Mouse (Mus musculus) A20 (cell line): Measurements from ENCODE around the gene Prodh2.
"Not testable (repeated sequence)": the region's sequence is repeated elsewhere in the genome, so short reads cannot be mapped to it uniquely, and the experiment has no call there.

Experiments
- DNase-seq: peaks from one replicate; pipeline ENCODE4 v3.0.0-alpha.2; 2011; ENCODE audit warnings: low read depth, low spot score

The Prodh2 gene

GRCm38 (mm10) chr7:30493401-30493931 lies at the start of gene Prodh2:
Gene Prodh2 (plus strand): TSS chr7:30493622.
- no peak for DNase-seq

- no peak for DNase-seq
Observed at GRCm38 (mm10) chr7:30443696-30444095, 49.7 kb upstream of the Prodh2 start.

GRCm38 (mm10) chr7:30444154-30444970 lies 49.1 kb upstream of the Prodh2 start:
- no peak for DNase-seq

- no peak for DNase-seq
Observed at GRCm38 (mm10) chr7:30444971-30445751, 48.3 kb upstream of the Prodh2 start, which contains the start of gene Aplp1. Gene Aplp1 (minus strand): TSS chr7:30445535.

GRCm38 (mm10) chr7:30450241-30450640 lies 43.2 kb upstream of the Prodh2 start:
- DNase-seq, result no peak

- no peak for DNase-seq
Observed at GRCm38 (mm10) chr7:30453327-30453726, 40.1 kb upstream of the Prodh2 start.

GRCm38 (mm10) chr7:30453766-30454165 lies 39.7 kb upstream of the Prodh2 start:
- DNase-seq, result peak; percentile 83

GRCm38 (mm10) chr7:30454259-30454658 lies 39.2 kb upstream of the Prodh2 start:
- DNase-seq, result no peak

- DNase-seq, result no peak
Observed at GRCm38 (mm10) chr7:30456487-30456886, 36.9 kb upstream of the Prodh2 start.

- no peak for DNase-seq
Observed at GRCm38 (mm10) chr7:30456911-30457628, 36.4 kb upstream of the Prodh2 start.

GRCm38 (mm10) chr7:30457629-30458330 lies 35.6 kb upstream of the Prodh2 start, which contains the start of the genes Kirrel2 and Nphs1:
Gene Kirrel2 (minus strand): TSS chr7:30457690.
Gene Nphs1 (plus strand): TSS chr7:30458315.
- no peak for DNase-seq

- no peak for DNase-seq
Observed at GRCm38 (mm10) chr7:30459484-30459883, 33.9 kb upstream of the Prodh2 start.

GRCm38 (mm10) chr7:30463568-30463967 lies 29.9 kb upstream of the Prodh2 start:
- DNase-seq, result no peak

- DNase-seq, result no peak
Observed at GRCm38 (mm10) chr7:30463996-30464395, 29.4 kb upstream of the Prodh2 start.

- DNase-seq, result no peak
Observed at GRCm38 (mm10) chr7:30464816-30465300, 28.6 kb upstream of the Prodh2 start.

- peak; percentile 66 for DNase-seq
Observed at GRCm38 (mm10) chr7:30472411-30472810, 21.0 kb upstream of the Prodh2 start.

- DNase-seq, result no peak
Observed at GRCm38 (mm10) chr7:30474999-30475398, 18.4 kb upstream of the Prodh2 start.

GRCm38 (mm10) chr7:30476136-30476535 lies 17.3 kb upstream of the Prodh2 start:
- not testable (repeated sequence) for DNase-seq

- DNase-seq, result no peak
Observed at GRCm38 (mm10) chr7:30477415-30478381, 15.7 kb upstream of the Prodh2 start.

GRCm38 (mm10) chr7:30484250-30484649 lies 9.2 kb upstream of the Prodh2 start:
- DNase-seq, result no peak
